Mouse (Mus musculus) hindbrain, embryonic 10.5 days (tissue): ENCODE results near the gene Rhobtb1. TPM values are rescaled to one million over a fixed set of nuclear protein-coding genes. Genes with fewer than 3 reads are reported as not detected.
A peak's percentile ranks its signal among the peaks of the same experiment; 100 is the strongest.

Source experiments
- DNase-seq: peaks from one replicate; pipeline ENCODE4 v3.0.0-alpha.2; 2017; ENCODE audit warnings: low spot score
- H3K27ac ChIP-seq: fragments of 300-500 bp; sonication (generic); 2 replicates; pipeline ENCODE4 v1.5.1; 2016; ENCODE audit warnings: mild to moderate bottlenecking, moderate library complexity
- H3K27me3 ChIP-seq: fragments of 300-500 bp; sonication (generic); 2 replicates; pipeline ENCODE4 v1.6.1; 2016; ENCODE audit warnings: mild to moderate bottlenecking; ENCODE audit not compliant: poor library complexity, insufficient read depth, severe bottlenecking
- H3K36me3 ChIP-seq: fragments of 300-500 bp; sonication (generic); 2 replicates; pipeline ENCODE4 v1.6.1; 2016; ENCODE audit warnings: mild to moderate bottlenecking, moderate library complexity
- H3K4me1 ChIP-seq: fragments of 300-500 bp; sonication (generic); replicated peaks from 2 replicates; pipeline ENCODE4 v1.6.1; 2016; ENCODE audit warnings: mild to moderate bottlenecking
- H3K4me3 ChIP-seq: fragments of 300-500 bp; sonication (generic); 2 replicates; pipeline ENCODE4 v1.5.1; 2016; ENCODE audit warnings: mild to moderate bottlenecking, moderate library complexity
- H3K9me3 ChIP-seq: fragments of 300-500 bp; sonication (generic); 2 replicates; pipeline ENCODE4 v1.6.1; 2016; ENCODE audit warnings: mild to moderate bottlenecking, moderate library complexity
- WGBS: fragments of 180-500 bp; shearing (Covaris S2); methylation state at CpG from one replicate; pipeline ENCODE4 v1.1.7; 2016; 5-methylcytosine and 5-hydroxymethylcytosine counted together
- polyA plus RNA-seq: library from polyadenylated mRNA; unstranded; fragments of >200 nt; fragmentation: Nextera tagmentation; extraction: Ambion mirVana; gene quantifications from 2 replicates; pipeline ENCODE4 v1.2.1, GENCODE M21; 2016

Gene Rhobtb1
- polyA plus RNA-seq, 1 experiment from 2014 or later, result 15.0 TPM

GRCm38 (mm10) chr10:69257592-69258133, 106.4 kb downstream of the Rhobtb1 start:
- Histone ChIP-seq H3K4me1 (peaks cover 23% of the 10 kb centered on the region), H3K27ac (no peak overlapping the region)
- 85% methylated on average over 6 of the region's 6 CpGs for WGBS

GRCm38 (mm10) chr10:69258588-69258987, 107.4 kb downstream of the Rhobtb1 start:
- 88% methylated on average over 9 of the region's 9 CpGs for WGBS
- H3K9me3 ChIP-seq, result no peaks in the 10 kb centered on the region
- no peak overlapping the region for H3K27ac ChIP-seq
- H3K4me3 ChIP-seq, result no peak overlapping the region
- H3K27me3 ChIP-seq, result no peaks in the 10 kb centered on the region
- 0 out of 2 replicates have a peak, but pooled peaks cover 11% of the 10 kb centered on the region for H3K36me3 ChIP-seq
- no peak for DNase-seq
- H3K4me1 ChIP-seq, result peaks cover 20% of the 10 kb centered on the region

More at GRCm38 (mm10) chr10:69257592-69258133, 106.4 kb downstream of the Rhobtb1 start:
- no peaks in the 10 kb centered on the region for H3K9me3 ChIP-seq
- H3K4me3 ChIP-seq, result no peak overlapping the region
- H3K36me3 ChIP-seq, result 0 out of 2 replicates have a peak, but pooled peaks cover 11% of the 10 kb centered on the region
- no peaks in the 10 kb centered on the region for H3K27me3 ChIP-seq
- DNase-seq, result no peak

- Histone ChIP-seq H3K36me3 (0 out of 2 replicates have a peak, but pooled peaks cover 11% of the 10 kb centered on the region), H3K27ac (no peak overlapping the region), H3K4me3 (no peak overlapping the region), H3K9me3 (no peaks in the 10 kb centered on the region), H3K27me3 (no peaks in the 10 kb centered on the region), H3K4me1 (peaks cover 20% of the 10 kb centered on the region)
- no peak for DNase-seq
- WGBS, result 73% methylated on average over 2 of the region's 2 CpGs
These were observed 107.9 kb downstream of the Rhobtb1 start for GRCm38 (mm10) chr10:69259161-69259560.

- H3K36me3 ChIP-seq, result 0 out of 2 replicates have a peak, but pooled peaks cover 11% of the 10 kb centered on the region
- no peak overlapping the region for H3K27ac ChIP-seq
- H3K4me3 ChIP-seq, result no peak overlapping the region
- no peaks in the 10 kb centered on the region for H3K9me3 ChIP-seq
- peaks cover 14% of the 10 kb centered on the region; the same call in 1 of the 2 replicates for H3K4me1 ChIP-seq
- no peak for DNase-seq
- WGBS, result 91% methylated on average over 8 of the region's 8 CpGs
- H3K27me3 ChIP-seq, result no peaks in the 10 kb centered on the region
These were observed 108.7 kb downstream of the Rhobtb1 start for GRCm38 (mm10) chr10:69259929-69260328.

- peaks cover 16% of the 10 kb centered on the region for H3K4me1 ChIP-seq
- no peaks in the 10 kb centered on the region for H3K27me3 ChIP-seq
- DNase-seq, result no peak
- WGBS, result 84% methylated on average over 14 of the region's 14 CpGs
- H3K4me3 ChIP-seq, result no peak overlapping the region
- H3K27ac ChIP-seq, result no peak overlapping the region
- H3K36me3 ChIP-seq, result peaks cover 15% of the 10 kb centered on the region; the same call in 1 of the 2 replicates
- H3K9me3 ChIP-seq, result no peaks in the 10 kb centered on the region
These were observed 111.9 kb downstream of the Rhobtb1 start for GRCm38 (mm10) chr10:69262918-69263822.

- Histone ChIP-seq H3K9me3 (no peaks in the 10 kb centered on the region), H3K27ac (no peak overlapping the region), H3K4me3 (no peak overlapping the region), H3K27me3 (no peaks in the 10 kb centered on the region), H3K4me1 (peaks cover 22% of the 10 kb centered on the region), H3K36me3 (peaks cover 15% of the 10 kb centered on the region; the same call in 1 of the 2 replicates)
- WGBS, result 83% methylated on average over 2 of the region's 2 CpGs
- DNase-seq, result peak; percentile 18
These were observed 112.7 kb downstream of the Rhobtb1 start for GRCm38 (mm10) chr10:69263906-69264305.

- DNase-seq, result no peak
- WGBS, result 94% methylated on average over 15 of the region's 15 CpGs
- Histone ChIP-seq H3K27ac (no peak overlapping the region), H3K9me3 (peaks cover 6% of the 10 kb centered on the region; the same call in 1 of the 2 replicates), H3K27me3 (no peaks in the 10 kb centered on the region), H3K36me3 (peaks cover 17% of the 10 kb centered on the region), H3K4me1 (peaks cover 22% of the 10 kb centered on the region), H3K4me3 (no peak overlapping the region)
These were observed 114.2 kb downstream of the Rhobtb1 start for GRCm38 (mm10) chr10:69265421-69265820.

GRCm38 (mm10) chr10:69268061-69268643, 116.9 kb downstream of the Rhobtb1 start:
- peaks cover 24% of the 10 kb centered on the region for H3K4me1 ChIP-seq
- peaks cover 7% of the 10 kb centered on the region; the same call in 1 of the 2 replicates for H3K9me3 ChIP-seq
- H3K27me3 ChIP-seq, result no peaks in the 10 kb centered on the region
- H3K4me3 ChIP-seq, result no peak overlapping the region
- H3K36me3 ChIP-seq, result peaks cover 36% of the 10 kb centered on the region
- peak overlapping the region; percentile 57; the same call in 1 of the 2 replicates for H3K27ac ChIP-seq
- WGBS, result 46% methylated on average over 10 of the region's 10 CpGs
- no peak for DNase-seq

- peaks cover 7% of the 10 kb centered on the region; the same call in 1 of the 2 replicates for H3K9me3 ChIP-seq
- DNase-seq, result no peak
- no peak overlapping the region for H3K27ac ChIP-seq
- H3K4me3 ChIP-seq, result no peak overlapping the region
- peaks cover 49% of the 10 kb centered on the region for H3K36me3 ChIP-seq
- H3K4me1 ChIP-seq, result peaks cover 25% of the 10 kb centered on the region
- no peaks in the 10 kb centered on the region for H3K27me3 ChIP-seq
- WGBS, result 73% methylated on average over 10 of the region's 10 CpGs
These were observed 120.2 kb downstream of the Rhobtb1 start for GRCm38 (mm10) chr10:69271436-69271835.

GRCm38 (mm10) chr10:69274275-69274674, 123.0 kb downstream of the Rhobtb1 start:
- Histone ChIP-seq H3K36me3 (peaks cover 63% of the 10 kb centered on the region), H3K27me3 (no peaks in the 10 kb centered on the region), H3K4me1 (peaks cover 14% of the 10 kb centered on the region), H3K27ac (no peak overlapping the region), H3K4me3 (no peak overlapping the region), H3K9me3 (peaks cover 9% of the 10 kb centered on the region; the same call in 1 of the 2 replicates)
- WGBS, result 44% methylated on average over 5 of the region's 5 CpGs
- DNase-seq, result no peak

- Histone ChIP-seq H3K9me3 (peaks cover 9% of the 10 kb centered on the region; the same call in 1 of the 2 replicates), H3K4me1 (peaks cover 18% of the 10 kb centered on the region), H3K27ac (no peak overlapping the region), H3K27me3 (no peaks in the 10 kb centered on the region), H3K36me3 (peaks cover 66% of the 10 kb centered on the region), H3K4me3 (no peak overlapping the region)
- no peak for DNase-seq
These were observed 123.5 kb downstream of the Rhobtb1 start for GRCm38 (mm10) chr10:69274705-69275104.

- H3K36me3 ChIP-seq, result peaks cover 56% of the 10 kb centered on the region
- no peaks in the 10 kb centered on the region for H3K27me3 ChIP-seq
- H3K9me3 ChIP-seq, result 0 out of 2 replicates have a peak, but pooled peaks cover 3% of the 10 kb centered on the region
- no peak overlapping the region for H3K27ac ChIP-seq
- H3K4me1 ChIP-seq, result peaks cover 19% of the 10 kb centered on the region
- H3K4me3 ChIP-seq, result no peak overlapping the region
- 89% methylated on average over 12 of the region's 12 CpGs for WGBS
- no peak for DNase-seq
These were observed 124.9 kb downstream of the Rhobtb1 start for GRCm38 (mm10) chr10:69275811-69276775.
